Mouse (Mus musculus) adrenal gland (tissue): ENCODE results near the gene Ctsa.
"Not testable (repeated sequence)": the region's sequence is repeated elsewhere in the genome, so short reads cannot be mapped to it uniquely, and the experiment has no call there.

Experiments
- intact Hi-C: fragments of 180-260 bp; cut with DNase I; formaldehyde crosslinking; loops from one replicate; pipeline ENCODE4 v1.15.1; 2025

Gene Ctsa

DNA sequence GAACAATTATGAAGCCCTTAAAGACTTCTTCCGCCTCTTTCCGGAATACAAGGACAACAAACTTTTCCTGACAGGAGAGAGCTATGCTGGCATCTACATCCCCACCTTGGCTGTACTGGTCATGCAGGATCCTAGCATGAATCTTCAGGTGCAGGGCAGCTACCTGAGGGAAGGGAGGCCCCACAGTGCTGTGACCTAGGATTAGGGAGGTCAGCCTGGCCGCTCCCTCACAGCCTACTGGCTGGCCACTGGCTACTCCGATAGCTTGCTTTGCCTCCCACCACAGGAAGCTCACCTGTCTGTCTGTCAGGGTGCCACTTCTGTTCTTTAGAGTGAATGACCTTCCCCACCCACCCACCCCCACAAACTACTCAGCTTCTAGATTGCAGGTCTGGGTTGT, 2.5 kb downstream of the Ctsa start:
- intact Hi-C loops, result no loop called here

DNA sequence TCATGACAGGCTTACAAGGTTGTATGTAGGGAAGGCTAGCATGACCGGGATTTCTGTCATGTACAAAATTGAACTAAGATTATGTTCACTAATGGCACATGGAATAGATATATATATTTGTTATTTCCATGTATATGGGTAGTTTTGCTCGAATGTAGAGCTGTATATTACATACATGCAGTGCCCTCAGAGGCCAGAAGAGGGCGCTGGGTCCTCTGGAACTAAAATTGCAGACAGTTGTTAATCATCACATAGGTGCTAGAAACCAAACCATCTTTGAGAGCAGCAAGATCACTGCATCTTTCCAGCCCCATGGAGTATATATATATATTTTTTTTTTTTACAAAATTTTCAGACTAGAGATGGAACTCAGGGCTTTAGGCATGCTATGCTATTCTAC, 13.1 kb downstream of the Ctsa start:
- intact Hi-C loops, result no loop called here

DNA sequence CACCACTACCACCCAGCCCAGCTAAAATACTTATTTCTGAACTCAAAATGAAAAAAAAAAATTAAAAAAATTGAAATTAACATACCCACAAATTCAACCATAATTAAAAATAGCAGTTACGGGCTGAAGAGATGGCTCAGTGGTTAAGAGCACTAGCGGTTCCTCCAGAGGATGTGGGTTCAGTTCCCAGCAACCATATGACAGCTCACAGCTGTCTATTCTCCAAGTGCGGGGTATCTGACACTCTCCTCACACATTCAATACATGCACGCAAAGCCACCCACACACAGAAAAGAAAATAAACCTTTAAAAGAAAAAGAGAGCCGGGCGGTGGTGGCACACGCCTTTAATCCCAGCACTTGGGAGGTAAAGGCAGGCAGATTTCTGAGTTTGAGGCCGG, 17.4 kb downstream of the Ctsa start:
- intact Hi-C loops, result no loop called here

DNA sequence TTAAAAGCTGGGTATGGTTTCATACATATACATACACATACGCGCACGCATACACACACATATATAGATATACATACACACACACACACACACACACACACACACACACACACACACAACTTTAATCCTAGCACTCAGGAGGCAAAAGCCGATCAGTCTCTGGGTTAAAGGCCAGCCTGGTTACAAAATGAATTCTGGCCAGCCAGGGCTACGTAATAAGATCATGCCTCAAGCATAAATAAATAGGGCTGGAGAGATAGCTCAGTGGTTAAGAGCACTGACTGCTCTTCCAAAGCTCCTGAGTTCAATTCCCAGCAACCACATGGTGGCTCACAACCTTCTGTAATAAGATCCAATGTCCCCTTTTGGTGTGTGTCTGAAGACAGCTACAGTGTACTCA, 22.9 kb downstream of the Ctsa start:
- intact Hi-C loops, result not testable (repeated sequence)

DNA sequence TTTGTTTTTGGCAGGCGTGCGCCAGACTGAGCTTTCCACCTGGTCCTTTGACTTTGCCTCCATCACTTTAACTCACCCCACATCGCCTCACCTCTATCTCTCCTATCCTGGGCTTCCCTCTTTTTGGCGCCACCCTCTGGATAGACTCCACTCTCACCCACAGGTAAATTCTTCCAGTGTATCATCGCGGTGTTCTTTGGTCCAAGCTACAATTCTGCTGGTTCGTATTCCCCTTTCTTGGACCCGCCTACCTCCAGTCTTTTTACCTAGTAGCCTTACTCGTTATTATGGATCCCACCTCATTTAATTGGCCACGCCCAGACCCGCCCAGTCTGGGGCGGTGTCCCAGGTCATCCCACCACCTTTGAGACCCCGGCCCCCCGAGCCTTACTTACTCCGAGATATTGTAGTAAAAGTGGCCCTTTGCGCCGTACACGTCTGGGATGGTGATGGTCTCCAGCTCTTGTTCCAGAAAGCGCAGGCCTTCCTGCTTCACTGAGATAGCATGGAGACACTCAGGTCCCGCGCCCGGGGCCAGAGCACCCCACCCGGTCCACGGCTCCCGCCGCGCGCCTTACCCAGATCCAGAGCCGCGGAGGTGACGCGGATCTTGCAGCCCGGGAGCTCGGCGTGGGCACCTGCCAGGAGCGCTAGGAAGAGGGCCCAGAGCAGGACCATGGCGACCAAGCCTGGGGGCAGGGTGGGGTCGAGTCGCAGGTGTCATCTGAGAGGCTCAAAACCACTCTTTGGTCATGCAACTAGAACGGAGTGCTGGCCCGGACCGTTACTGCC, 23.8 kb downstream of the Ctsa start:
- intact Hi-C loops, result no loop called here

DNA sequence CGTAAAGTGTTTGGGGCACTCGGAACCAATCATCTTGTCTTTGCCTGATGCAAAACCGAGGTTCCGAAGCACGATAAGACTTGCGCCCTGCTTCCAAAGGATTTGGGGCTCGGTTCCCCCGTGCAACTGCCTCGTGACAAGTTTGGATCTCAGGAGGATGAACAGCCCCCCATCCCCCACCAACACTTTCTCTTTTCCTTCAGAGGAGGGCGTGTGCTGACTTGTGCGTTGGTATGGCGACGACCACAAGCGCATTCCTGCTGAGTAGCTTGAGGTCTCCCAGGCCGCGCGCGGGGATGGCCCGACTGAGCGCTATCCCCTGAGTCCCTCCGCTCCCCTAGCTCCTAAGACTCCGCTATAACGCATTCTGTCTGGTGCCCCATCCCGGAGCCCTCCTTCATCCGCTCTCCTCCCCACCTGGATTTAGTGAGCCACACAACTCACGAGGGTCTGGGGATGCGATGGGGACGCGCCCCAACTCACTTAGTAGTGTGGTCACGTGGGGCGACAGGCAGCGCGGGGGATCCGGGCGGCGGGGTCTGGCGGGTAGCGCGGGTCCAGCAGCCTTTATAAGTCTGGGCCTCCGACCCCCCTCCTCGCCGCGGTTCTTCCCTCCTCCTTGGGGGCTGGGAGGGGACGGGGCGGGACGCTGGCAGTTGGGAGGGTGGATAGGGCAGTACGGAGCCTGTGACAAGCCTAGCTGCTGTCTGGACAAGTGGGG, 24.6 kb downstream of the Ctsa start, which contains the start of gene Pltp:
Pltp (minus strand) TSS at position 611 of the 721 bp plus-strand sequence.
- intact Hi-C loops, result no loop called here

DNA sequence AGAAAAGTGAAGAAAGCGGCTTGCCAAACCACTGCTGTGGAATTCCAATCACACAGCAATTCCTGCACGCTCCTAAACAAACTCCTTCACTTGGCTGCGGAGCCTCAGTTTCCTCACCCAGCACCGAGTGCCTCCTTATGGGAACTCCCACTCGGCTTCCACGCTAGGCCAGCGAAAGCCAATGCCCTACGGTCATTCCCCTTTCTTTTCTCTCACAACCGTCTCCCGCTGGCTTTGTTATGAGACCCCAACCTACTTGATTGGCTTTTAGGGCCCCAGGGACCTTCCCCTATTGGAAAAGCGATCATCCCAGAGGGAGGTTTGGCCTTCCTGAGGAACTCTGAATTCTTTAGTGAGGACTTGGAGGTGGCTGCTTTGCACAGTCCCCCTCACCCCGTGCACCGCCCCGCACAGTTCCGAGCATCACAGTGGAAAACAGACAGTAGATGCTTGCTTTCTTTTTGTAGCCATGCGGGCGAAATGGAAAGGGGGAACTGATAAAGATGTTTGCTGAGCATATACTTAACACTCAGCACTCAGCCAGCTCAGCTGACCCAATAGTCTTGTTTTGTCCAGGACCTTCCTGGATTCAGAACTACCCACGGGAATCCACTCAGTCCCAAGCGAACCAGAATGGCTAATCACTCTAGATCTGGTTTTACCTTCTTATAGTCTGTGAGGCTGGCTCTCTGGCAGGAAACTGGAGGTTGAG, 25.3 kb downstream of the Ctsa start:
- intact Hi-C loops, result no loop called here

DNA sequence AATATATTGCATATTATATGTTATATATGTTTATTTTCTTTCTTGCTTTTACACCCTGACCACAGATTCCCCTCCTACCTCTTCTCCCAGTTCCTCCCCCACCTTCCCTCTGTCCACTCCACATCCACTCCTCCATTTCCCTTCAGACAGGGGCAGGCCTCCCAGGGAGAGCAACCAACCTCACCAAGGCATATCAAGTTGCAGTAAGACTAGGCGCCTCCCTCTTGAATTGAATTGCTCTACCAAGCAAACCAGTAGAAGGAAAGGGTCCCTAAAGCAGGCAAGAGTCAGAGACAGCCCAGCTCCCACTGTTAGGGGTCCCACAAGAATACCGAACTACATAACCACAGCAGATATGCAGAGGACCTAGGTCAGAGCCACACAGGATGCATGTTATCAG, 26.5 kb downstream of the Ctsa start:
- intact Hi-C loops, result no loop called here

DNA sequence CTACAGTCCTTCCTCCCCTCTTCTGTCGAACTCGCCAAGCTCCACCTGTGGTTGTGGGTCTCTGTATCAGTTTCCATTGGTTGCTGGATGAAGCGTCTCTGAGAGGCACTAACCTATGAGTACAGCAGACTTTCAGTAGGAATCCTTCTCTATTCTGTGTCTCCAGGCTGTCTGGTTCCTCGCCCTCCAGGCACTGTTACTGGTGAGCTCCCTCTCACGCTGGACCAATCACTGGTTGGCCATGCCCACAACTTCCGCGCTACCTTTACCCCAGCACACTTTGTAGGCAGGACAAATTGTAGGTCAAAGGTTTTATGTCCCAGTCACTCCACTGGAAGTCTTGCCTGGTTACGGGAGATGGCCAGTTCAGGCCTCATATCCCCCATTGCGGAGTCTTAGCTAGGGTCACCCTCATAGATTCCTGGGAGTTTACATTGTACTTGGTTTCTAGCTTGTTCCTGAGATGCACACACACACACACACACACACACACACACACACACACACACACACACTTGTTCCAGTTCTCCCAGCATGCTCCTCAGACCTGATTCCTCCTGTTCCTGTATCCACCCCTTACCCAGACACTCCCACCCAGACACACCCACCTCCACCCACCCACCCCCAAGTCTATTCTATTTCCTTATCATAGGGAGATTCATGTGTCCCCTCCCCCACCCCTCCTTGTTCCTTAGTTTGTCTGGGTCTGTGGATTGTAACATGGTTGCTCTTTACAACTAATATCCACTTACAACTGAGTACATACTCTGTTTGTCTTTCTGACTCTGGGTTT, 27.2 kb downstream of the Ctsa start:
- intact Hi-C loops, result no loop called here

DNA sequence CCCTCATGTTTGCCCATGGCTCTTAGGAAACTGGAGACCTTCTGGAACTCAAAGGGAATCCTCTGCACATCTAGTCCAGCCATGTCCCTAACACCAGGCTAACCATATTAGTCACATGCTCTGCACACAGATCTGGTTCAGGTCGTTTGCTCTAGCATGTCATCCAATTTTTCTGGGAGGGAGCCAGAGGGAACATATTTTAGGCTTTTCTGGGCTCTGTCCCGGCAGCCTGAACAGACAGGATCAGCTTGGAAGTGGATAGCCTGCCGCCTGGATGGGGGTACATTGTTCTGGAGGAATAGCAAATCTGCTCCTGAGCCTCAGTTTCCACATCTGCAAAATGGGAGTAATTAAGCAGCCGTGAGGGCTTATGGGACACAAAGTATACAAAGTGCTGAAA, 28.4 kb downstream of the Ctsa start:
- intact Hi-C loops, result no loop called here

DNA sequence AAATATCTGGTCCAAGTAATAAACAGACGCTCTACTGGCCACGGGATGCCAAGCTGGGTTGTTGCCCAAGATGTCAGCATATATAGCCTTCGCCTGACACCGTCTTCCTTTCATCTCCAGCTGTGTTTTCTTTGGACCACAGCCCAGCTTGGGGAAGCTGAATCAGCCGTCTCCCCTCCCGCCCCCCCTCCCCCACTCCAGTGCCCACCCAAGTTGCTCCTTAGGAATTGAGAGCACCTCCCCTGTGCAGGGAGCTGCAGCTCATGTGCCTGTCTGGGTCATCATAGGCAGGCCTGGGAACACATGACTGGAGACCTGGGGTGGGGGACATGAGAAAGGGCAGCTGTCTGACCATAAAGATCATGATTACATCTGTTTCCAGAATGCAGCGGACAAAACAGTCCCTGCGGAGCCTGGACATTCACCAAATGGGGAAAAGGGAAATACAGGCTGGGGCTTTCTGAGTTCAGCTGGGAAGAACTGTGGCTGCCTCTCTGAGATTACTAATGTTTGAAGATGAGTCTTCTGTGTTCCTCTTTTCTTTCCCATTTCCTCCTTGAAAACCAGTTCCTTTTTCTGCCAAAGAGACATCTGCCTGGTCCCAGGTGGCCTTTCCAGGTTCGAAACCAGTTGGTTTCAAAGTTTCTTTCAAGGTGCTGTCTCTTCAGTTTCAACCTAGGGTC, 29.6 kb downstream of the Ctsa start:
- intact Hi-C loops, result no loop called here

DNA sequence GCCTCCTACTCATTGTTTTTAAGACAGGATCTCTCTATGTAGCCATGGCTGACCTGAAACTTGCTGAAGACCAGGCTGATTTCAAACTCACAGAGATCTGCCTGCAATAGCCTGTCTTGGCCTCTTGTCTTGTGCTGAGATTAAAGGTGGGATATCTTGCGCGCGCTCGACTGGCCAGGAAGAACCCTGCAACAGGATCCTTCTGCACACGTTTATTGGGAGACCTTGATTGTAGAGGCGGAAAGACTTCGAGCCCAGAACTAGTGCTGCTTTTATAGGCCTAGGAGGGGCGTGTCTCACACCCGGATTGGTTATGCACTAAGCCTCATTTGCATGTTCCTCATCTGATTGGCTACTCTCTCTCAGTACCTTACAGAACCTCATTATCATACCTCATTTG, 30.7 kb downstream of the Ctsa start:
- intact Hi-C loops, result not testable (repeated sequence)

DNA sequence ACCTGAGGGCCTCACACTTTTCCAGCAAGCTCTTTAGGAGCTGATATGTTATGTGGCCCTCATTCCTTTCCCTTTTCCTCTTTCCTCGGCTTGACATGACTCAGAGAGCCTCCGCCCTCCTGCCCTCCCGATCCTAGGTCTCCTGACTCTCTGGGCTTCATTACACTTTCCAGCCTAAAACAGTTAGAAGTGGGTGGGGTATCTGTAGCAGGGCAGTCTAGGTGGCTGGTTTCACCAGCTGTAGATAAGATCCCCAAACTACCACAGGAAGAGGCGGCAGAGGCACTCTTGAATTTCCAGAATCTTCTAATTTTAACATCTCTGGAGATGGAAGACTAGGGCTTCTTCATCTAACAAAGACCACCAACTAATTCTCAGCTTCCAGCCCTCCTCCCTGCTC, 31.9 kb downstream of the Ctsa start:
- intact Hi-C loops, result no loop called here

DNA sequence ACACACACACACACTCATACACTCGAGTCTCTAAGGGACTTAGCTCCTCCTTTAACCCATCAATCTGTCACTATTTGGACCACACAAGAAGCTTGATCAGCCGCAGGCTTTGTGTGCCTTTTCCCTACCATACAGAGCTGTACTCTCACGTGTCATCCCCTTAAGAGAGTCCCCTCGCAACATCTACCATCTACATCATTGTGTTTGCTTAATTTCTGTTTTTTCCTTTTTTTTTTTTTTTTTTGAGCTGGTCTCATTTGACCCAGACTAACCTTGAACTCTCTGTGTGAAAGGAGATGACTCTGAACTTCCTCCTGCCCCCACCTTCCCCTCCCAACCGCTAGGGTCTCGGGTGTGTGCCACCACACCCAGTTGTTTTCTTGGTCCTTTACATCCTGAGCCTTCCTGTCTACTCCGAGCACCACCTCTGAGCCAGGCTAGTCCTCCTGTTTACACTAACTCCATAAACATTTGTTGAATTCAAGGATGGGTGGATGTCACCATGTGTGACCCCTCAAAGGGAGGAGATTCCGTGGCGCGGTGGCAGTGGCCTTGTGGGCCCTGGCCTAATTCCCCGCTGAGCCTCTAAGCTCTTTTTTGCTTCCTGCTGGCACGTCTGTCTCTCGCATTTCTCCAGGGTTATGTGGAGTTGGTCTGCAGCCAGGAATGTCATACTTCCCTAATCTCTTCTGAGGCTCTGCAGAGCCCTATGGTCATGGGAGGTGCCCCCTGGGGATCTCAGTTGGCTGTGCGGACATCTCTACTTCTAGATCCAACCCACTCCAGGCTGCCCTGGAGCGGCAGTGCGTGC, 34.3 kb downstream of the Ctsa start:
- intact Hi-C loops, result no loop called here

DNA sequence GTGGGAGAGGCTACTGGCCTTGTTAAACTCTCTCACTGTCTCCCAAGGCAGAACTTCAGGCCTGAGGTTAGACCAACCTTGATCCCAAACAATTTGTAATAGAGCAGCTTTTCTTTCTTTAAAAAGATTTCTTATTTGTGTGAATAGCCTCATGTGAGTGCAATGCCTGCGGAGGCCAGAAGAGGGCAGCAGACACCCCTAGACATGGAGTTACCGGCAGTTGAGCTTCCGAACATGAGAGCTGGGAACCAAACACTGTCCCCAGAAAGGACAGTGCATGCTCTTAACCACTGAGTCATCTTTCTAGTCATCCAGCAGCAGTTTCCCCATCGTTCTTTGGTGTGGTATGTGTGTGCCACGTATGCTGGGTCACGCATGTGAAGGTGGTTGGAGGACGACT, 34.9 kb downstream of the Ctsa start:
- intact Hi-C loops, result no loop called here

DNA sequence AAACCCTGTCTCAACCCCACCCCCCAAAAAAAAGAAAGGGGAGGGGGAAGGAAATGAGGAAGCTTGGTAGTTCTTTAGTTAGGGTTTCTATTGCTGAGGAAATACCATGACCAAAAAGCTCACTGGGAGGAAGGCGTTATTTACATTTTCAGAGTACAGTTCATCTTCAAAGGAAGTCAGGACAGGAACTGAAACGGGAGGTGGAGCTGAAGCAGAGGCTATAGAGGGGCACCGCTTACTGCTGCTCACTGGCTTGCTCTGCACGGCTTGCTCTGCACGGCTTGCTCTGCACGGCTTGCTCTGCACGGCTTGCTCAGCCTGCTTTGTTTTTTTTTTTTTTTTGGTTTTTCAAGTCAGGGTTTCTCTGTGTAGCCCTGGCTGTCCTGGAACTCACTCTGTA, 35.8 kb downstream of the Ctsa start:
- intact Hi-C loops, result no loop called here

DNA sequence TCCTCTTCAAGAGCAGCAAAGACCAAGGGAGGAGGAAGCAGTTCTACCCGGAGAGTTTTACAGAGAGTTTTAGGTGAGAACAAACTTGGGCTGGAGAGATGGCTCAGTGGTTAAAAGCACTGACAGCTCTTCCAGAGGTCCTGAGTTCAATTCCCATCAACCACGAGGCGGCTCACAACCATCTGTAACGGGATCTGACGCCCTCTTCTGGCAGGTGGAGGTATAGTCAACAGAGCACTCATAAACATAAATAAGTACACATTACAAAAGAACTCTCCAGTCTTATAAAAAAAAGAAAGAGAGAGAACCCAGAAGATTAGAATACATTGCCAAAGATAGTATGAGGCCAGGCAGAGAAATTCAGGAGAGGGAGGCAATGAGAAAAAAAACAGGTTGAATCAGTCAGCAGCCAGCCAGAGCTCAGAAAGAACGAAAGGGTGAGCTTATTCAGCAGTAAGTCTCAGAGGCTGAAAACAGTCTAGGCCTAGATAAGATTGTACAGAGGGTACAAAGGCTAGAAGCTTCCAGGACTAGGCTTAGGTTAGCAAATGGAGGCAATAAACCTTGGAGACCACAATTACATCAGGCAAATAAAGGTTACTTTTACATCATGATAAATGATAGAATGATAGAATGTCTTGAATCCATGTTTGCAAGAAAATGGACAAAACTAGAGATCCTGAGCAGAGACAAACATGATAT, 39.1 kb downstream of the Ctsa start:
- intact Hi-C loops, result loop anchor here (5.0 kb wide), 1 partner anchor 39 kb away; the partner anchor contains the start of genes Ctsa and Neurl2

DNA sequence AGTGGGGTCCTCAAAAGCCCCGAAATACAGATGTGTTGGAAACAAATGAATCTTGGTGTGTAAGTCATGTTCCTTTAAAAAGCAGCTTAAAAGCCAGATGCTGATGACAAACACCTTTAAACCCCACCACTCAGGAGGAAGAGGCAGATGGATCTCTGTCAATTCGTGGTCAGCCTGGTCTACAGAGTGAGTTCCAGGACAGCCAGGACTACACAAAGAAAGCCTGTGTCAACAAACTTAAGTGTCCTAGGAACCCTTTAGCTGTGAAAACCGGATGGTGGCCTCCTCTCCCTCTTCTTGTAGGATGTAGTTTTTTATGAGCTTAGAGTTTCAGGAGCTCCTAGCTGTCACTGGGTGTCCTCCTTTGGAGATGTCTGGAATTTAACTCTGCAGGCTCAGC, 40.9 kb downstream of the Ctsa start:
- intact Hi-C loops, result loop anchor here (5.0 kb wide), 1 partner anchor 41 kb away; the partner anchor contains the start of genes Ctsa and Neurl2

DNA sequence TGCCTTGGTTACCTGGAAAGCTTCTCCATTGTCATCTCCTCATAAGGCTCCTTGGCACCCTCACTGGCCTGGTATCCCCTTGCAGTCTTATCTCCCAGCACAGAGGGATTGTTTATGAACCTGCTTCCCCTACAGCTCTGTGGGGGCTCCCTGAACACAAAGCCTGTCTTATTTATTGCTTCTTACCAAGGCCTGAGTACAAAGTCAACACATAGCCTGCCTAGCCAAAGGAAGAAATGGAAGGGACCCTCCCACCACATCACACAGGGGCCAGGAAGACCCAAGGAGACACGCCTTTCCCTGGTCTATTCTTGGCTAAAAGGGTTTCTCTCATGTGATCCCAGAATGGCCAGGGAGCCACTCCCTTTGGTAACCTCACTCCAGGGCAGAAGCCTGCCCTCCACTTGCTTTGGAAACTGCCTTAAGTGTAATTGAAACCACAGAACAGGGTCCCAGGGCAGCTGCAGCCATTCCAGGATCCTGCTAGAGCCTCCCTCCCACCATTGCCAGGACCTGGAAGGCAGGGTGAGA, 41.6 kb downstream of the Ctsa start:
- intact Hi-C loops, result loop anchor here (5.0 kb wide), 1 partner anchor 42 kb away; the partner anchor contains the start of genes Ctsa and Neurl2
